Mouse (Mus musculus): ENCODE measurements around the gene Btnl10. TPM values are rescaled to one million over a fixed set of nuclear protein-coding genes. Genes with fewer than 3 reads are reported as not detected.

Btnl10 gene
- polyA plus RNA-seq, 1 experiment from 2014 or later = not detected

DNA sequence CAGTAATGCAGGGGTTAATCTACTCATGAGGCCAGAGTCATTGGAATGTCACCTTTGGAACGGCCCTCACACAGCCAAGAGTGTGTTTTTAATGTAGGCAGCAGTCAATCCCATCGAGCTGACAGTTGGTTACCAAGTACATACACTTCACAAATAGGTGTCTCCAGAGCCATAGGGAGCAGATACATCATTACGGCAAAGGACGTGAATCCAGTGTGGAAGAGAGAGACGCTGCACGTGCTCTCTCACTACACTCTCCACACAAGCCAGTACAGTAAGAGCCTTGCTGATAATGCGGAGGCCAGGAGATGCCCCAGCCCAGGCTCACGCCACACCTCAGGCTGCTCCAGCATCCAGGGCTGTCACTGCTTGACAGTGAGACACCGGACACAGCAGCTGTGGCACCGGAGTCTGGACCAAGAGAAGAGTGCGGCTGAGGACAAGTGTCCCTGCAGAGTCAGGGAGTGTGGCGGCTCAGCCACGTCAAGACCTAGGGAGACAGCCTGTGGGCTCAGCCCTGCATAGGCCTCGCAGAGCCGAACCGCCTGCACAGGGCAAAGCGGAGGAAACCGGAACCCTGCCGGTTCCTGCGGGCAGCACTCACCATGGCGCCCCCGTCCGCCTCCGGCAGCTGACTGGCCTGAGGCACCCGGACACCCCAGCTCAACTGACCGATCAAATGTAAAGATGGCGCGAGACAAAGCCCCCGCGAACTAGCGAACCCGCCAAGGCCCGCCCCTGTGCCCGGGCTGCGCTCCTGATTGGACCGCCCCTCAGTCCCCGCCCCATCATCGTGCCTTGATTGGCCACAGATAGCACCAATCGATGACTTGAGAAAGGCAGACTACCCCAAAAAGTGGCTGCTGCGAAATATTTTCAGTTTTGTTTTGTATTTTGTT lies 13.9 kb upstream of the Btnl10 start, which contains the start of gene Zfp39:
TSS of gene Zfp39 (minus strand) at position 715 of the 899 bp plus-strand sequence.
- Histone ChIP-seq H3K9me3 (ENCODE audit: control insufficient read depth, low read depth, low read length) (no peaks in the 10 kb centered on the region), H3K27ac (ENCODE audit: low read length) (peak within 1 kb of the TSS; percentile 81), H3K9ac (replicated peaks; ENCODE audit: low read depth, low read length) (peak within 1 kb of the TSS; percentile 76), H3K4me3 (ENCODE audit: low read depth, low read length) (peak within 1 kb of the TSS; percentile 78), H3K36me3 (ENCODE audit: control insufficient read depth, insufficient read depth, low read length) (peaks cover 19% of the 10 kb centered on the region), H3K27me3 (ENCODE audit: control insufficient read depth, insufficient read depth, low read length) (no peaks in the 10 kb centered on the region), H3K4me1 (ENCODE audit: control insufficient read depth, insufficient read depth, low read length) (peaks cover 7% of the 10 kb centered on the region; the same call in 1 of the 2 replicates), H3K4me2 (replicated peaks; ENCODE audit: low read depth, low read length) (peak within 1 kb of the TSS; percentile 72)
- ATAC-seq (ENCODE audit: insufficient number of reproducible peaks, insufficient read depth, low FRiP score, low read depth) = peak; percentile 97
- WGBS = under 1% methylated on average over 40 of the region's 40 CpGs

DNA sequence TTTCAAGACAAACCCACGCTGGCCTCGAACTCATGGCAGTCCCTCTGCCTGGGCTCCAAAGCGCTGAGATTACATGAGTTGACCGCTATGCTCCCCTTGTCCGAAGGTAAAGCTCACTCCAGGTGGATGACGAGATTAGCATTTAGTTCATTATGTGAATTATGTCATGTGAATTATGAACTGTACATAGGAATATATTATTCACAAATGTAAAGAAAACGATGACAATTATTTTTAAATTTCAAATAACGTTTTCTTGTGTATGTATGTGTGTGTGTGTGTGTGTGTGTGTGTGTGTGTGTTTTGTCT lies 13.3 kb upstream of the Btnl10 start:
- WGBS = 2% methylated on average over 8 of the region's 8 CpGs
- no peaks in the 10 kb centered on the region for H3K27me3 ChIP-seq (ENCODE audit: control insufficient read depth, insufficient read depth, low read length)
- peak; percentile 9; the same call in 1 of the 2 replicates for ATAC-seq (ENCODE audit: insufficient number of reproducible peaks, insufficient read depth, low FRiP score, low read depth)

DNA sequence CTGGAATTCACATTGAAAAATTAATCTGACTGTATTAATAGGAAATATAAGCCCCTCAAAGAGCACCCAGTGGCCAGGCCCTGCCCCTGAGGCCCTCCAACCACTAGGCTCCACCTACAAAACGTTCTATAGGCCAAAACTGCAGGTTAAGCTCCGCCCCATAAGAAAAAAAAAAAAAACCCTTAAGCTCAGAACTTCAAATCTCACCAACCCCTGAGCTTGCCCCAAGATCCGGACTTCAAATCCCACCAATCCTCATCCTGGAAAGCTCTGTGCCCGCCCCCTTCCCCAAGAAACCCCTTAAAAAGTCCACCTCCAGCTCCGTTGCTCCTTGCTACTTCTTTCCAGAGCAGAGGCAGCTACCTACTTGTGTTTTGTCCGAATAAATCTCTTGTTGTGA lies 12.9 kb upstream of the Btnl10 start:
- H3K4me2 ChIP-seq (replicated peaks; ENCODE audit: low read depth, low read length) = peak overlapping the region; percentile 49; the same call in 1 of the 2 replicates
- peaks cover 7% of the 10 kb centered on the region; the same call in 1 of the 2 replicates for H3K4me1 ChIP-seq (ENCODE audit: control insufficient read depth, insufficient read depth, low read length)
- H3K9ac ChIP-seq (replicated peaks; ENCODE audit: low read depth, low read length) = no peak overlapping the region
- 47% methylated on average over 6 of the region's 6 CpGs for WGBS
- no peaks in the 10 kb centered on the region for H3K27me3 ChIP-seq (ENCODE audit: control insufficient read depth, insufficient read depth, low read length)
- H3K36me3 ChIP-seq (ENCODE audit: control insufficient read depth, insufficient read depth, low read length) = peaks cover 14% of the 10 kb centered on the region
- ATAC-seq (ENCODE audit: insufficient number of reproducible peaks, insufficient read depth, low FRiP score, low read depth) = no peak
- no peak overlapping the region for H3K4me3 ChIP-seq (ENCODE audit: low read depth, low read length)
- H3K27ac ChIP-seq (ENCODE audit: low read length) = no peak overlapping the region
- no peaks in the 10 kb centered on the region for H3K9me3 ChIP-seq (ENCODE audit: control insufficient read depth, low read depth, low read length)

More for the DNA sequence above, 13.3 kb upstream of the Btnl10 start:
- Histone ChIP-seq H3K9me3 (ENCODE audit: control insufficient read depth, low read depth, low read length) (no peaks in the 10 kb centered on the region), H3K4me2 (replicated peaks; ENCODE audit: low read depth, low read length) (peak overlapping the region; percentile 49), H3K36me3 (ENCODE audit: control insufficient read depth, insufficient read depth, low read length) (peaks cover 15% of the 10 kb centered on the region), H3K27ac (ENCODE audit: low read length) (no peak overlapping the region), H3K4me3 (ENCODE audit: low read depth, low read length) (peak overlapping the region; percentile 78), H3K9ac (replicated peaks; ENCODE audit: low read depth, low read length) (peak overlapping the region; percentile 30; the same call in 1 of the 2 replicates), H3K4me1 (ENCODE audit: control insufficient read depth, insufficient read depth, low read length) (peaks cover 7% of the 10 kb centered on the region; the same call in 1 of the 2 replicates)

DNA sequence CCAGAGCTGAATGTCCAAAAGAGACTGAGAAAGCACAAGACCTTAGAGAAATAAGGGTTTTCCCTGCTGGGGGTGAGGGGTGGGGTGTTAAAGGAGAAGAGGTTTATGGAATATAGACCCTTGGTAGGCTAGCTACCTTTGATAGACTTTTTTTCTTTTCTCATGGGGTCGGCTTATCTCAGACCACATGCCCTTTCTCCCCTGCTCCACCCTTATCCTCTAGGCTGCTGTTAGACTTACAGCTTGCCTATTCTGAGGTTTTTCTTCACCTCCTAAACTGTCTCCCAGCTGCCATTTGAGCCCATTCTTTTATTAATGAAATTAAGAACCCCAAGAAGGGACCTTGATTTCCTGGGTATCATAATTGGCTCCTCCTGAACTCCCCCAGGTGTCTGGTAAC lies 3.9 kb upstream of the Btnl10 start:
- Histone ChIP-seq H3K4me1 (ENCODE audit: control insufficient read depth, insufficient read depth, low read length) (no peaks in the 10 kb centered on the region), H3K27me3 (ENCODE audit: control insufficient read depth, insufficient read depth, low read length) (no peaks in the 10 kb centered on the region), H3K27ac (ENCODE audit: low read length) (no peak overlapping the region), H3K9ac (replicated peaks; ENCODE audit: low read depth, low read length) (no peak overlapping the region), H3K9me3 (ENCODE audit: control insufficient read depth, low read depth, low read length) (no peaks in the 10 kb centered on the region), H3K4me2 (replicated peaks; ENCODE audit: low read depth, low read length) (no peak overlapping the region), H3K4me3 (ENCODE audit: low read depth, low read length) (no peak overlapping the region), H3K36me3 (ENCODE audit: control insufficient read depth, insufficient read depth, low read length) (no peaks in the 10 kb centered on the region)
- ATAC-seq (ENCODE audit: insufficient number of reproducible peaks, insufficient read depth, low FRiP score, low read depth) = no peak
- WGBS = 92% methylated on average over 1 of the region's 1 CpGs

DNA sequence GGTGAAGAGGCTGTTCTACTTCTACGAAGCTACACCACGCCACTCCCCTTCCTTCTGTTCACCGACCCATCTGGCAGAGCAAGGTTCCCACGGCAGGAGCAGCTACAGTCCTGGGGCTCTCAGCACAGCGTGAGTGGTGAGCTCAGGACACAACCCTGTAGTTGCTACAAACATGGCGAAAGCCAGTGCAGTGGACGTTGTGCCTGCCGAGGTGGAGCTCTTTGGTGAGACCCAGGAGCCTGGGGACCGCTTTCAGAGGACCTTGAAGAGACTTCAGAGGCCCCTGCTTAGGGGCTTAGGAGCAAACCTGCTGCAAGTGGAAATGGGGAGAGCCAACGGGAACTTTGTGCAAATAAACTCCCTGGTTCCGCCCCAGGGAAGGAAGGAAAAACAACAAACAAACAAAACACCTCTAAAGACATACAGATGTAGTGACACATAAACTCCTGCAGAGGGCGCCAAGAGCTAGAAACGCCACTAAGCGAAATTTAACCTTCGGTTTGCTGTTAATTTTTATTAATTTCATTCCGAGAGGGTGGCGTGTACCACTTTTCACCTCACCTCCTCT lies 3.2 kb upstream of the Btnl10 start:
- no peak overlapping the region; the same call in 1 of the 2 replicates for H3K9ac ChIP-seq (replicated peaks; ENCODE audit: low read depth, low read length)
- H3K4me2 ChIP-seq (replicated peaks; ENCODE audit: low read depth, low read length) = peak overlapping the region; percentile 45
- no peak for ATAC-seq (ENCODE audit: insufficient number of reproducible peaks, insufficient read depth, low FRiP score, low read depth)
- H3K4me3 ChIP-seq (ENCODE audit: low read depth, low read length) = peak overlapping the region; percentile 14
- H3K27ac ChIP-seq (ENCODE audit: low read length) = no peak overlapping the region
- H3K27me3 ChIP-seq (ENCODE audit: control insufficient read depth, insufficient read depth, low read length) = no peaks in the 10 kb centered on the region
- H3K36me3 ChIP-seq (ENCODE audit: control insufficient read depth, insufficient read depth, low read length) = no peaks in the 10 kb centered on the region
- H3K9me3 ChIP-seq (ENCODE audit: control insufficient read depth, low read depth, low read length) = no peaks in the 10 kb centered on the region
- WGBS = 9% methylated on average over 17 of the region's 17 CpGs
- H3K4me1 ChIP-seq (ENCODE audit: control insufficient read depth, insufficient read depth, low read length) = no peaks in the 10 kb centered on the region

DNA sequence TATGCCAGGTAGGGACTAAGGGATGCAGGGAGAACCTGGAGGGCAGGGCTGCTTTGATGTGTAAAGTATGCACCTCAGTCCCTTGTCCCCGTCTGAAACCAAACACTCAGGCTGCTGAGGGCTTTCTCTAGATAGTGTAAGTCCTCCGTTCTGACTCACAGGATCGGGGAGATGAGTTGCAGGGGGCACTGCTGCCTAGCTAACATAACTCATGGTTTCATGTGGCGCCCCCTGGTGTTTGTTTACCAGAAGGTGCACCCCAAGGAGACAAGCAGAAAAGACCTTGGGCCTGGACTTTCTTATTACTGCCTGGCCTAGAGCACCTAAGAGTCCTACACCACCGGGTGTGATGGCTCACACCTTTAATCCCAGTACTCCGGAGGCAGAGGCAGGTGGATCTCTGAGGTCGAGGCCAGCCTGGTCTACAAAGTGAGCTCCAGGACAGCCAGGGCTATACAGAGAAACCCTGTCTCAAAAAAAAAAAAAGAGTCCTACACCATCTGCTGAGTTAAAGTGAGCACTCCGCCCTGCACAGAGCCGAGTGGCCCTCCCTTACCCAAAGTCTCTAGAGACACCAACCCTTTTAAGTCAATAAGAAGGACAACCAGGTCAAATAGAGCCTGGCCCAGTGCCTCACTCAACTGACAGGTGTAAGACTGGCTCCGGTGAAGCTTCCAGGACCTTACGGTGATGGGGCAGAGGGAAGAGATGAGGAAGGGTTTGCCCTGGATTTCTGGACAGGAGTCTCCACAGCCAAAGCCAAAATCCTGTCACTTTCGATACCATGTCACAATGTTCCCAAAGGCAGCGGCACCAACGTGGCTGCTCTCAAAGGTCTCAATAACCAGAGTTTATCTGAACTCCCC lies 596 bp upstream of the Btnl10 start:
- no peaks in the 10 kb centered on the region for H3K27me3 ChIP-seq (ENCODE audit: control insufficient read depth, insufficient read depth, low read length)
- H3K9ac ChIP-seq (replicated peaks; ENCODE audit: low read depth, low read length) = no peak overlapping the region
- H3K4me2 ChIP-seq (replicated peaks; ENCODE audit: low read depth, low read length) = no peak overlapping the region
- H3K27ac ChIP-seq (ENCODE audit: low read length) = no peak overlapping the region
- H3K9me3 ChIP-seq (ENCODE audit: control insufficient read depth, low read depth, low read length) = no peaks in the 10 kb centered on the region
- 56% methylated on average over 14 of the region's 14 CpGs for WGBS
- ATAC-seq (ENCODE audit: insufficient number of reproducible peaks, insufficient read depth, low FRiP score, low read depth) = no peak
- H3K4me3 ChIP-seq (ENCODE audit: low read depth, low read length) = no peak overlapping the region
- no peaks in the 10 kb centered on the region for H3K4me1 ChIP-seq (ENCODE audit: control insufficient read depth, insufficient read depth, low read length)
- H3K36me3 ChIP-seq (ENCODE audit: control insufficient read depth, insufficient read depth, low read length) = no peaks in the 10 kb centered on the region

DNA sequence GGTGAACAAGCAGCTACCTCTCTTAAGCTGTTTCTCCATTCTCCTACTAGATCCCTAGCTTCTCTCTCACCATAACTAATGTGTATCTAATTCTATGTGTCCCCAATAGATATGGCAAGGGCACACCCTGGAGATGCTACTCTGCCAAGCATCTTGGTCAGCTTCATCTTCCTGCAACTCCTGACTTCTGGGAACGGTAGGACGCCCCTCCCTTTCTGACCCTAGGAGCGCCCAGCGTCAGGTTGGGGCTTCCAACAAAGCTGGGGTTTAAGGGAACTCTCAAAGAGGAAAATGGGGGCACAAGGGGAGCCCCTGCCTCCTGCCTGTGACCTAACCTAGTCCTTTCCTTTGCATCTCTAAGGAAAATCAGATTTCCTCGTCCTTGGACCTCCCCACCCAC lies 1.1 kb downstream of the Btnl10 start:
- H3K27ac ChIP-seq (ENCODE audit: low read length) = no peak overlapping the region
- no peak overlapping the region for H3K4me2 ChIP-seq (replicated peaks; ENCODE audit: low read depth, low read length)
- no peak overlapping the region for H3K9ac ChIP-seq (replicated peaks; ENCODE audit: low read depth, low read length)
- no peak overlapping the region for H3K4me3 ChIP-seq (ENCODE audit: low read depth, low read length)
- no peaks in the 10 kb centered on the region for H3K9me3 ChIP-seq (ENCODE audit: control insufficient read depth, low read depth, low read length)
- ATAC-seq (ENCODE audit: insufficient number of reproducible peaks, insufficient read depth, low FRiP score, low read depth) = no peak
- no peaks in the 10 kb centered on the region for H3K27me3 ChIP-seq (ENCODE audit: control insufficient read depth, insufficient read depth, low read length)
- 67% methylated on average over 5 of the region's 5 CpGs for WGBS
- no peaks in the 10 kb centered on the region for H3K4me1 ChIP-seq (ENCODE audit: control insufficient read depth, insufficient read depth, low read length)
- H3K36me3 ChIP-seq (ENCODE audit: control insufficient read depth, insufficient read depth, low read length) = no peaks in the 10 kb centered on the region

DNA sequence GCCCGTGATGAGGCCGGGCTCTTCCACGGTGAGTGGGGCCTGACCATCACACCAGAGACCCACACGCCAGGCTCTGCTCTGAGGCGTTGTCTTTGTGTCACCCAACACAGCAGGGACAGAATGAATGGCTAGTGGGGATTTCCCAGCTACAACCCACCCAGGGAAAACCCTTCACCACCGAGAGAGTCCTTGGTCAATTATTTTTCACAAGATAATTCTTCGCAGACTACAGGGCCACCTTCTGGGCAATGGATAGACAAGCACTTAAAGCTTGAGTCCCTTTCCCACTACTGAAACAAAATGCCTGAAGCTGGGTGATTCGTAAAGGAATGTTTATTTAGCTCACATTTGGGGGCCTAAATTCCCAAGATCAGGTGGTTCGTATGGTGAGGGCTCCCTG lies 4.7 kb downstream of the Btnl10 start:
- H3K4me3 ChIP-seq (ENCODE audit: low read depth, low read length) = no peak overlapping the region
- ATAC-seq (ENCODE audit: insufficient number of reproducible peaks, insufficient read depth, low FRiP score, low read depth) = no peak
- no peak overlapping the region for H3K4me2 ChIP-seq (replicated peaks; ENCODE audit: low read depth, low read length)
- H3K4me1 ChIP-seq (ENCODE audit: control insufficient read depth, insufficient read depth, low read length) = no peaks in the 10 kb centered on the region
- 79% methylated on average over 9 of the region's 9 CpGs for whole genome bisulfite sequencing
- H3K9me3 ChIP-seq (ENCODE audit: control insufficient read depth, low read depth, low read length) = no peaks in the 10 kb centered on the region
- no peaks in the 10 kb centered on the region for H3K27me3 ChIP-seq (ENCODE audit: control insufficient read depth, insufficient read depth, low read length)
- no peak overlapping the region for H3K9ac ChIP-seq (replicated peaks; ENCODE audit: low read depth, low read length)
- no peaks in the 10 kb centered on the region for H3K36me3 ChIP-seq (ENCODE audit: control insufficient read depth, insufficient read depth, low read length)
- H3K27ac ChIP-seq (ENCODE audit: low read length) = no peak overlapping the region

Data from stomach, embryonic 14.5 days (tissue).